ENCODE assay signal across 17 mouse cellular contexts in genomic region chr6:55123056-55123455, GRCm38 (mm10). TPM values are rescaled to one million over a fixed set of nuclear protein-coding genes. Genes with fewer than 3 reads are reported as not detected.
DNase-seq lines count a peak whose midpoint lies in the region; ATAC-seq and TF ChIP-seq lines count a peak whose summit lies in the region.
"Had no signal": no experiment of that assay in that cellular context is flagged by ENCODE, and none has a peak within 500 bp of the region (broad histone marks: within the 10 kb centered on the region; RNA-seq: fewer than 3 reads in every experiment).

No protein-coding gene starts in this region.

- 0 out of 2 replicates have a peak, but pooled peaks cover 2% of the 10 kb centered on the region for H3K4me1 ChIP-seq in heart, postnatal 0 days (ENCODE audit: control insufficient read depth, insufficient read depth)
- no peaks in the 10 kb centered on the region for H3K4me1 ChIP-seq in stomach, postnatal 0 days (replicated peaks; ENCODE audit: control insufficient read depth, insufficient read depth)
- peaks cover 2% of the 10 kb centered on the region for H3K4me1 ChIP-seq in forebrain, embryonic 13.5 days
- H3K4me1 ChIP-seq: lung, embryonic 15.5 days had no signal

- H3K27ac ChIP-seq in gastrocnemius, adult 2 months = no peak overlapping the region; the same call in 1 of the 2 replicates
- no peak overlapping the region for H3K27ac ChIP-seq in heart, postnatal 0 days (ENCODE audit: low read depth)
- no peak overlapping the region for H3K27ac ChIP-seq in stomach, postnatal 0 days (replicated peaks)
- H3K27ac ChIP-seq in forebrain, embryonic 13.5 days = no peak overlapping the region
- H3K27ac ChIP-seq: heart, embryonic 13.5 days; hindbrain, embryonic 15.5 days; lung, embryonic 15.5 days; midbrain, embryonic 13.5 days had no signal

- peaks cover 3% of the 10 kb centered on the region for H3K27me3 ChIP-seq in heart, postnatal 0 days (ENCODE audit: control insufficient read depth, insufficient read depth, low read length)
- H3K27me3 ChIP-seq in stomach, postnatal 0 days (ENCODE audit: control insufficient read depth, insufficient read depth, low read length) = no peaks in the 10 kb centered on the region; the same call in 1 of the 2 replicates
- peaks cover 29% of the 10 kb centered on the region for H3K27me3 ChIP-seq in forebrain, embryonic 13.5 days

- no peak overlapping the region for H3K4me2 ChIP-seq in heart, postnatal 0 days (ENCODE audit: low read depth, low read length)
- H3K4me2 ChIP-seq in stomach, postnatal 0 days (replicated peaks; ENCODE audit: low read depth) = no peak overlapping the region
- H3K4me2 ChIP-seq in forebrain, embryonic 13.5 days = no peak overlapping the region
- H3K4me2 ChIP-seq: heart, embryonic 13.5 days; hindbrain, embryonic 15.5 days; lung, embryonic 15.5 days; midbrain, embryonic 13.5 days had no signal

- H3K9me3 ChIP-seq in heart, postnatal 0 days (replicated peaks; ENCODE audit: control insufficient read depth, low read length) = no peaks in the 10 kb centered on the region
- H3K9me3 ChIP-seq in stomach, postnatal 0 days (ENCODE audit: control insufficient read depth, low read length) = no peaks in the 10 kb centered on the region
- H3K9me3 ChIP-seq in forebrain, embryonic 13.5 days (replicated peaks) = no peaks in the 10 kb centered on the region
- H3K9me3 ChIP-seq: heart, embryonic 13.5 days; hindbrain, embryonic 15.5 days; lung, embryonic 15.5 days; midbrain, embryonic 13.5 days had no signal

- no peak overlapping the region for H3K4me3 ChIP-seq in gastrocnemius, adult 2 months
- H3K4me3 ChIP-seq in heart, postnatal 0 days (ENCODE audit: low read depth, low read length) = no peak overlapping the region
- no peak overlapping the region for H3K4me3 ChIP-seq in stomach, postnatal 0 days (ENCODE audit: low read depth, low read length)
- no peak overlapping the region for H3K4me3 ChIP-seq in forebrain, embryonic 13.5 days
- H3K4me3 ChIP-seq: heart, embryonic 13.5 days; hindbrain, embryonic 15.5 days; lung, embryonic 15.5 days; midbrain, embryonic 13.5 days had no signal

- DNase-seq in gastrocnemius, adult 2 months = peak; percentile 62
- DNase-seq in gastrocnemius, postnatal 10 days = no peak
- DNase-seq in urinary bladder, postnatal 14 days (ENCODE audit: low spot score) = peak; percentile 17
- DNase-seq in urinary bladder, adult 2 months (ENCODE audit: low spot score) = no peak
- no peak for DNase-seq in heart, postnatal 0 days (ENCODE audit: low spot score)
- DNase-seq in stomach, postnatal 0 days (ENCODE audit: low spot score) = no peak
- DNase-seq in cerebellum, adult 11 months = no peak
- DNase-seq: cerebellum, adult 11-12 months; kidney, adult 2 months; kidney, postnatal 25 days; thymus, postnatal 4 days had no signal

- intact Hi-C loops in gastrocnemius, adult 2 months (cut with DNase I) = loop anchor here (5.0 kb wide), 1 partner anchor 39 kb away; no protein-coding TSS in a partner anchor

- TF ChIP-seq EP300 in heart, postnatal 0 days (IDR thresholded peaks at IDR 0.05; ENCODE audit: low read depth) = no peak
- TF ChIP-seq EP300 in stomach, postnatal 0 days (optimal IDR thresholded peaks at IDR 0.05) = no peak

- peak; percentile 27; the same call in 1 of the 2 replicates for ATAC-seq in heart, postnatal 0 days (ENCODE audit: insufficient read depth, low read depth)
- ATAC-seq in stomach, postnatal 0 days (ENCODE audit: low FRiP score, low TSS enrichment) = 0 out of 2 replicates have a peak, but pooled peaks have one; percentile 53
- no peak for ATAC-seq in forebrain, embryonic 13.5 days
- ATAC-seq: forebrain, embryonic 16.5 days; midbrain, embryonic 13.5 days had no signal

- H3K36me3 ChIP-seq in heart, postnatal 0 days (replicated peaks; ENCODE audit: control insufficient read depth, insufficient read depth, low read length) = no peaks in the 10 kb centered on the region
- no peaks in the 10 kb centered on the region for H3K36me3 ChIP-seq in stomach, postnatal 0 days (ENCODE audit: control insufficient read depth, insufficient read depth, low read length)
- H3K36me3 ChIP-seq in forebrain, embryonic 13.5 days (ENCODE audit: poor library complexity, severe bottlenecking) = no peaks in the 10 kb centered on the region
- H3K36me3 ChIP-seq: heart, embryonic 13.5 days; hindbrain, embryonic 15.5 days; lung, embryonic 15.5 days; midbrain, embryonic 13.5 days had no signal

- 53% methylated on average over 4 of the region's 4 CpGs for WGBS in heart, postnatal 0 days
- 32% methylated on average over 4 of the region's 4 CpGs for WGBS in stomach, postnatal 0 days
- 57% methylated on average over 4 of the region's 4 CpGs for WGBS in forebrain, embryonic 13.5 days

- no peak overlapping the region for H3K9ac ChIP-seq in heart, postnatal 0 days (replicated peaks; ENCODE audit: low read depth, low read length)
- no peak overlapping the region for H3K9ac ChIP-seq in stomach, postnatal 0 days (ENCODE audit: low read length)
- H3K9ac ChIP-seq in forebrain, embryonic 13.5 days = no peak overlapping the region
- H3K9ac ChIP-seq: heart, embryonic 13.5 days; hindbrain, embryonic 15.5 days; lung, embryonic 15.5 days; midbrain, embryonic 13.5 days had no signal

- no peak for TF ChIP-seq CTCF in gastrocnemius, adult 2 months (IDR thresholded peaks at IDR 0.05)
- TF ChIP-seq CTCF in heart, postnatal 0 days (IDR thresholded peaks at IDR 0.05; ENCODE audit: low read depth) = no peak
- no peak for TF ChIP-seq CTCF in stomach, postnatal 0 days (IDR thresholded peaks at IDR 0.05; ENCODE audit: low read depth)

RNA-seq across cellular contexts. Expression of gene Crhr2, which starts 9.8 kb away (rescaled TPM):
- 10 to 100 TPM; 27.2 to 31.9 TPM for total RNA-seq in gastrocnemius, adult 2 months (2021)
- 1 to 10 TPM; 3.4 to 4.8 TPM for total RNA-seq in gastrocnemius, postnatal 10 days (2021)
- 0.54 and 0.59 TPM in 2 replicates for polyA plus RNA-seq in urinary bladder, adult 2 months (2012; rRNA removed)
- 21.6 and 24.4 TPM in 2 replicates for total RNA-seq in heart, postnatal 0 days (2014; rRNA removed; ENCODE audit: low replicate concordance)
- polyA plus RNA-seq in heart, postnatal 0 days (2015; fragmentation: Nextera tagmentation; extraction: Ambion mirVana) = 10.8 and 11.9 TPM in 2 replicates
- 0.12 and 0.23 TPM in 2 replicates for polyA plus RNA-seq in stomach, postnatal 0 days (2015; fragmentation: Nextera tagmentation; extraction: Ambion mirVana)
- 0.28 and 0.30 TPM in 2 replicates for polyA plus RNA-seq in forebrain, embryonic 13.5 days (2015; fragmentation: Nextera tagmentation; extraction: Ambion mirVana)

RNA-seq across cellular contexts. Expression of gene Inmt, which starts 51.8 kb away (rescaled TPM):
- total RNA-seq in gastrocnemius, adult 2 months (2021) = 10 to 100 TPM; 15.5 to 33.0 TPM
- total RNA-seq in gastrocnemius, postnatal 10 days (2021) = under 1 TPM; 0.25 to 0.89 TPM
- 246 and 312 TPM in 2 replicates for polyA plus RNA-seq in urinary bladder, adult 2 months (2012; rRNA removed)
- 1.2 TPM in 1 of 2 replicates, not detected in the other for total RNA-seq in heart, postnatal 0 days (2014; rRNA removed; ENCODE audit: low replicate concordance)
- not detected in 2 replicates for polyA plus RNA-seq in heart, postnatal 0 days (2015; fragmentation: Nextera tagmentation; extraction: Ambion mirVana)
- polyA plus RNA-seq in stomach, postnatal 0 days (2015; fragmentation: Nextera tagmentation; extraction: Ambion mirVana) = 0.17 and 0.19 TPM in 2 replicates
- not detected in 2 replicates for polyA plus RNA-seq in forebrain, embryonic 13.5 days (2015; fragmentation: Nextera tagmentation; extraction: Ambion mirVana)
- polyA plus RNA-seq: forebrain, embryonic 16.5 days; hindbrain, embryonic 15.5 days; midbrain, embryonic 13.5 days had no signal

Comparison
In these comparisons a context has a peak if more than half of its experiments do, and no peak if none do; other contexts are left out.
1. DNase-seq: peak in gastrocnemius, adult 2 months (single experiment) and urinary bladder, postnatal 14 days (single experiment); none in gastrocnemius, postnatal 10 days (single experiment), urinary bladder, adult 2 months (single experiment), heart, postnatal 0 days (single experiment), stomach, postnatal 0 days (single experiment) and cerebellum, adult 11 months (single experiment).
2. RNA of gene Inmt, which starts 51.8 kb away (polyA plus RNA-seq): 246 to 312 TPM in urinary bladder, adult 2 months; 0.17 to 0.19 TPM in stomach, postnatal 0 days, not detected in heart, postnatal 0 days and not detected in forebrain, embryonic 13.5 days; every median in the first group is over 100 times any median in the second.